Mouse (Mus musculus) megakaryocyte, adult 5-6 weeks (primary cell): Measurements from ENCODE around the gene Rhobtb3. TPM values are rescaled to one million over a fixed set of nuclear protein-coding genes. Genes with fewer than 3 reads are reported as not detected.
"Not testable (repeated sequence)": the region's sequence is repeated elsewhere in the genome, so short reads cannot be mapped to it uniquely, and the experiment has no call there.

ENCODE experiments used
- ATAC-seq: 2 replicates; pipeline ENCODE4 v1.8.0; 2016; ENCODE audit warnings: mild to moderate bottlenecking, inconsistent platforms; ENCODE audit not compliant: poor library complexity, severe bottlenecking
- total RNA-seq, 2 experiments: library from RNA; stranded (forward) in 1 of 2; stranded (reverse) in 1 of 2; fragments of 153-499, 151-499 nt in 1 of 2; fragments of 221-1000, 200-1000 nt in 1 of 2; gene quantifications; 2 replicates each; pipeline versions ENCODE4 v1.2.3 to v1.2.4; 2015 to 2017

Gene Rhobtb3
- total RNA-seq, 2 experiments from 2014 or later = 0.55 to 0.96 TPM

DNA sequence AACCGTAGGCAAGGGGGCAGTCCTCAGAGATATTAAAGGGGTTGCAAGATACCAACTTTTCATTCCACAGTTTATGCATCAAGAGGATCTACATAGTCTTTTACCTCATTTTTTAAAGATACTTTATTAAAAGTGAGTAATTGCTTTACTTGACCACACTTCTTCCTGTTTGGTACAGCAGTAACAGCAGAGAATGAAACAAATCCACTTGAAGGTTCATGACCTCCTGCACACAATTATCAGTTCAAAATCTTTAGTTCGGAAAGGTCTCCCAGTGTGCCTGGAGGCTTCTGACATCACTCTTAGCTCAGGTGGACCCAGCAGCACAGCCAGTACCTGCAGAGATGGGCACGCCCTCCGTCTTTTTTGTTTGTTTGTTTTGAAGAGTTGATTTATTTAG is 91.7 kb downstream of the Rhobtb3 start:
- no peak for ATAC-seq

DNA sequence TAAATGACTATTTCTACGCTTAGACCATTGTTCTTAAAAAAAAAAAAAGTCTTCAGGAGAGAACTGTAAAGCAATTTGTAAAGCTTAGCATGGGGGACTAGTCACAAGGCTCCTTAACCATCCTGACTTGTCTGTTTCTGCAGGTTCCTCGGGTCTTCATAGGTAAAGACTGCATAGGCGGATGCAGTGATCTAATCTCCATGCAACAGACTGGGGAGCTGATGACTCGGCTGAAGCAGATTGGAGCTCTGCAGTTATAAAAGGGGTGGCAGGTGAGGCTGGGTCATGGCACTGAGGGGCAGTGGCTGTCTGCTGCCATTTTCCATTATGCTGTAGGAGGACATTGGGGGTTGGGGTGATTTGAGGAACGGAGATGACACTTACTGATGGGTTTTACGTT is 96.7 kb downstream of the Rhobtb3 start:
- ATAC-seq = no peak

DNA sequence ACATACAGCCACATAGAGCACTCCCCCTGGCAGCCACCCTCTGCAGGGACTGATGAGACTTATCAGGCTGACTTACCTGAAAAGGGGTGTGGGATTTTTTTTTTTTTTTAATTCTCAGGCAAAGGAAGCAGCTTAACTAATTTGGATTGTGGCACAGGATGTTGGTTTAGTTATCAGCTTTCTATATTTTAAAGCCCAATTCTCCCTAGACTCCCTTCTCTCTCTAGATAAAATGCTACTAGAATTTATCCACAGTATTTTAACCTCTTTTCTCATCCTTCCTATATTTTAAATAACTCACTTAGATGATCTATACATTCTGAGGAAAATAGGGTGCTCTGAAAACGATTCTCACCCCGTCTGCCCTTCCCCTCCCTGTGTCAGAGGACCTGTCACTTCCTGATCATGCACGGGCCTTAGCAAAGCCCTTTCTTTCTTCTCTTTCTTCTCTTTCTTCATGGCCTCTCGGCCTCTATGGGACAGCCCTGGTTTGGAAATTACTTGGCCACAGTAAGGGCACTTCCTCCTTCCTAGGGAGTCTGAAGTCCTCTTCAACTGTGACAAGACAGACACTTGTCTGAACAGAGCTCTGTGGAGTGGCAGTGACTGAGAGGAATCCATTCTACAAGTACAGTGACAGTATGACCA is 98.1 kb downstream of the Rhobtb3 start:
- peak; percentile 72 for ATAC-seq

DNA sequence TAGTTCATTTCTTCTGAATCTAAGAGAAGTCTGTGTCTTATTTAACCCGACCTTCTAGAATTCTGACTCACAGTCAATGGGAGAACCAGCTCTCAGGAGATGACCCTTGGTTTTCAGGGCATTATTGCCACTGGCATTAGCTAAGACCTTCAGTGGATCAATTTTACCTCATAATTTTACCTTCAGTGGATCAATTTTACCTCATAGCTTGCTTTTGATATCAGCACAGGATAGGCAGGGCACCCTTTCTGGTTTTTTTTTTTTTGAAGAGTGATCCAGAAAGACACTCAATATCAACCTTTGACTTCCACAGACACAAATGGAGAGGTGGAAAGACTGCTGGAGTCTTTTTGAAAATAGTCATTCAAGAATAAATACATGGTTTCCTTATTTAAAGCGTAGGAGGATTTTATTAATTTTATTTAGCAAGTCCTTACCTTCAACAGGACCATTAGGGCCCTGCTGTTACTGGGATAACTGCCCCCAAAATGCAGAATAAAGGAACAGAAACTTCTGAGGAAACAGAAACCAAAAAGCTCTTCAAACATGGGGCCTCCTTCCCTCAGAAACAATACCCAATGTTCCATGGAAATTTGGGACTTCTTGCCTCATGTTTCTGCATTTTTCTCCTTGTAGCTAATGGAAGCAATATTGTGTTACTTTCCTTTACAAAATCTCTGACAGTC is 98.7 kb downstream of the Rhobtb3 start:
- no peak for ATAC-seq

DNA sequence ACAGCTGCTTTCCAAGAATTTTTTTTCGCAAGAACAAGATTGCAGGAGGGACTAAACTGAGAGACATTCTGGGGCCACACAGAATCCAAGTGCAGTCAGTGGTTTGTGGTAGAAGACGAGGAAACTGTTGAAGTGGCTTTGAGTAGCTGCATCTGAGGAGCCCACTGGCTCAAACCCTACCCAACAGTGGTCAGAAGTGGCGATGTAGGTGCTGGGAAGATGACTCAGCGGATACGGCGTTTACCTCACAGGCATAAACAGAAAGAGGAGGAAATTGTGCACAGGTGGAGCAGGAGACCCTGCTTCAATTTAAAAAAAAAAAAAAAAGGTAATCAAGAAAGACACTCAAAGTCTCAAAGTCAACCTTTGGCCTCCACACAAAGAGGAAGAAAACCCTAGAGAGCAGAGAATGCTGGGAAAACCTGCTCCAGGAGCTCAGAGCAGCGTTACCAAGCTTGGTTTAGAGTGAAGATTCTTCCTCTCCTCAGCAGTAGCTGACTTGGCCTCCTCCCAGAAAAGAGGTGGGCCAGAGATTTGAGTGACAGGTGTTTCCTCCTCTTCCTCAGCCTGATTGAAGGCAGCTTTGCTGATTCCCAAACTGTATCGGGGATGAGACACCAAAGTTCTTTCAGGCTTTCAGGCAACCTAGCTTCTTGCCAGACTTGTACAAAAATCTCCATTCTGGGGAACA is 99.6 kb downstream of the Rhobtb3 start:
- ATAC-seq = peak; percentile 20

DNA sequence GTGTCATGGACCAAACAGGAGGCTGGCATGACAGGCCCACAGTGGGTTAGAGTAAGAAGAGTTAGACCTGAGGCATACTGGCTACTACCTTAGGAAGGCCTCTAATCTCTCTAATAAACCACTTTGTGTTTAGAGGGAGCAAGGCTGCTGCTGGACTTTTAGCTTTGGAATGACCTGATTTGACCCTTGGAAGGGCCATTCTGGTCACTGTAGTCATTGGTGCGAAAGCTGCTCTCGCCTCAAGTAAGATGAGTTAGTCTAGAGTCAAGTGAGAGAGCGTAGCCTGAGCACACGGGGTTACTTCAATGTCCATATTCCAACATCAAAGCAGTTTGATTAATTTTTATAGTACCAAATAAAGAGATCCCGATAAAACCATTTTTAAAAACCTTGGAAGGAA is 100.4 kb downstream of the Rhobtb3 start:
- ATAC-seq = no peak

DNA sequence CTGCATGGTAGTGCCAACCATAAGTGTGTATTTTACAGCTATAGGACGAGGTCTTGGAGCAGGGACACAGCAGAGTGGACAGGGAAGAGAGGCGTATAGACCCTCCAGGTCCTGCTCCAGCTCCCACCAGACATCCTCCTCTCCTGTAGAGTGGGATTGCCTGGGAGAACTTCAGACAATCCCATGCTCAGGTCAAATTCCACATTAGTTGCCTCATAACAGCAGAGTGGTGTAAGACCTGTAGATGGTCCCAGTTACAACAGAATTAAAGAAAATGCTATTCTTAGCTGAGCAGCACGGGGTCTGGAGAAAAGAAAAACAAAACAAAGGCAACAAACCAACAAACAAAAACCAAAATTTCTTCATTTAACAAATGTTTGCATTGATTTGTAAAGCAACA is 101.8 kb downstream of the Rhobtb3 start:
- ATAC-seq = no peak

DNA sequence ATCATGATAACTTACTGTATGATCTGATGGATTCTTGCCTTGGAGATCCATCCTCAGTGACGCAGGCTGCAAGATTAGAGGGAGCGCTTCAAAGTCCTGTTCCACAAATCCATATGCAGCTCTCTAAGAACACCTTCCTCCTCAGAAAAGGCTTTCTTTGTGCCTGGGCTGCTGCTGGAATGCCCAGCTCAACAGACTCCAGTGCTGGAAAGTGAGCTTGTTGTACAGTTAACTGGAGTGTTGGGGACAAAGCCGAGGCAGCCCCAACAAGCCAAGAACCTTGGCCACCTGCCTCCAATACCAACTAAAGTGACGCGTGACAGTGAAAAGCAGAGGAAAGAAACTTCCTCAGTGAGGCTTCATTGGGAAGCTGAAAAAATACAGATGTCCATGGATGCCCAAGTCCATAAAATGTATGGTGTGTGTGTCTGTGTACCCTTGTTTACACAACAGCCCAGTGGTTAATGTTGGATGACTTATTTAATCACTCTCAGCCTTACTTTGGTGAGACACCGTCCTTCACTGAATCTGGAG is 102.9 kb downstream of the Rhobtb3 start:
- ATAC-seq = no peak

DNA sequence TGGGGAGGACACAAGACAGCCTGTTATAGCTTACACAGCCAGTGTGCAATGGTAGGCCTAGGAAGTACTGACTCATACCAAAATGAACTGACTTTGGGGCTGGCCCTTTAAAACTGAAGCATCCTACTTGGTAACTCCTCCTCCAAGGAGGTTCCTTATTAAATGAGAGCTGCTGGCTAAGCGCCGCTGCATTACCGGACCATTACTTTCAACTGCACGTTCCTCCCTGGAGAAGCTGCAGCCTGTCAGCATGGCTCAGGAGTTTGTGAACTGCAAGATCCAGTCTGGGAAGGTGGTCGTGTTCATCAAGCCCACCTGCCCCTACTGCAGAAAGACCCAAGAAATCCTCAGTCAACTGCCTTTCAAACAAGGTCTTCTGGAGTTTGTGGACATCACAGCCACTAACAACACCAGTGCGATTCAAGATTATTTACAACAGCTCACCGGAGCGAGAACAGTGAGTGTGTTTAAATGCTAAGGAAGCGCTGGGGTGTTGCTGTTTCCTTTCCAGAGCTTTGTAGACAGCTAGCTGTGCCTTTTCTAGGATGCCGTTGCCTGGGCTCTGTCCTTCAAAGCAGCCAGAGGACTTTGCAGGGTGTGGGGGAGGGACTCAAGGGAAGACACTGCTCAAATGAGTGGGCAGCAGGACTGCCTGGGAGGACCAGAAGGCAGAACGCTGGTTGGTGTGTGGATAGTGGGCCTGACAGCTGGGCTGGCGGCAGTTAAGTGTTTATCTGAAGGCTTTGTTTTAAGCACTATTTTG is 103.8 kb downstream of the Rhobtb3 start, which contains the start of gene Glrx:
TSS of gene Glrx (plus strand) at position 150 of the 763 bp plus-strand sequence.
- peak; percentile 84 for ATAC-seq

DNA sequence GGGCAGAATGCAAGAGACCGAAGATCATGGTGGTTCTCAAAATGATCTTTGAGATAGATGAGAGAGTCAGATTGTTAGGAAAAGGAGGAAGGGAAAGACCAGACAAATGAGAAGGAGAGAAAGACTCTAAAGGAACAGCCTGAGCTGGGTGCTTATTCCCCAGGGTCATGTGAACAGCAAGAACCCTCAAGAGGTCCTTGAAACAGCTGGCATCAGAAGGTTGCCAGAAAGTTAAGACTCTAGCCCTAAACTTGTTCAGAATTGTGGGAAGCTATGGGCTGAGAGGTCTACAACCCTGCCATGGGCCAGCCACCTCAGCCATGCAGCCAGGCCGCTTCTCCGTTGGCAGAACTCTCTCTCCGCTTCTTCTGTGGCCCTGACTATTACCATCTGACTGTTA is 105.2 kb downstream of the Rhobtb3 start:
- no peak for ATAC-seq

DNA sequence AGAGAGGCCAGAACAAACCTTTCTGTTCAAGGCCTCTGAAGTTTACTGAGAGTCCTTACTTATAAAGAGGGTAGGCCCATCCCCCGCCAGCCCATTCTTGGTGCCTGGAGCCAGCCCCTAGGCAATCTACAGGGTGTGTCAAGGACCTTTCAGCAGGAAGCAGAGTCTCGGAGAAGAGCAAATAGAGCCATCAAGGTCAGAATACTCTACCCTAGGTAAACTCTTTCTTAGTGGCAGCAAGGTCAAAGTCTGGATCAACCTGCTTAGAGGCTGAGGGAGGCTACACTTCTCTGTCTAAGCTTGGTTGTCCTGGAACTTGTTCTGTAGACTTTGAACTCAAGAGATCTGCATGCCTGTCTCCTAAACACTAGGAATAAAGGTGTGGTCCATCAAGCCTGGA is 108.3 kb downstream of the Rhobtb3 start:
- ATAC-seq = no peak

DNA sequence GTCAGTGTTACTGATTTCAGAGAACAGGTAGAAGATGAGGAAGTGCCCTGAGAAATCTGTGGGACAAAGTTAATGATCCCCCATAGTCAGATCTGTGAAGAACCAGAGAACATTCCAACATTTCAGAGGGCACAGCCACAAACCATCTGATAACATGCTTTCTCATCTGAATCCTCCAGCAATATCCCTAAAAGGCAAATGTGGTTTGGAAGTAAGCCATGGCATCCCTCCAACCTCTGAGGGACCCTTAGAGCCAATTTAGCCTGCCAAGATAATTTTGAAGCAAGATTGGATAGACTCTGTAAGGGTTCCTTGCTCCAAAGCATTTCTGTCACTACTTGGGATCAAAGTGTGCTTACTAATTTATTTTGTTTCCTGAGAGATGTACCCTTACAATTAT is 110.2 kb downstream of the Rhobtb3 start:
- no peak for ATAC-seq

DNA sequence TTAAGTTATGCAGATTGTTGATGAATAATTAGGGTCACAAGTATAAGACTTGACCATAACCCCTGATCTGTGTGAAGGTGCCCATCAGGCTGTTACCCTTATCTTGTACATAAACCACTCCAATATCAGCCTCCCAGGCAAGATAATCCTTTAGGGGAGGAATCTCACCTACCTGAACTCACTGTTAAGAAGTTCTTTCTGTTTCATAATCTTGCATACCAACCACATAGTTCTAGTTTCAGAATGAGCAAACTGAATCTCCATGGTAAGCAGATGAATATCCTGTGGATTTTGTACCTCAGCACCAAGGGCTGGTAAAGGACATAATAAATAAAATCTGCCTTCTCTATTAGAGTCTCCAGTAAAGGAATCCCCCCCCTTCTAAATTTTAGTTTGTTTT is 111.0 kb downstream of the Rhobtb3 start:
- ATAC-seq = peak; percentile 25; the same call in 1 of the 2 replicates

DNA sequence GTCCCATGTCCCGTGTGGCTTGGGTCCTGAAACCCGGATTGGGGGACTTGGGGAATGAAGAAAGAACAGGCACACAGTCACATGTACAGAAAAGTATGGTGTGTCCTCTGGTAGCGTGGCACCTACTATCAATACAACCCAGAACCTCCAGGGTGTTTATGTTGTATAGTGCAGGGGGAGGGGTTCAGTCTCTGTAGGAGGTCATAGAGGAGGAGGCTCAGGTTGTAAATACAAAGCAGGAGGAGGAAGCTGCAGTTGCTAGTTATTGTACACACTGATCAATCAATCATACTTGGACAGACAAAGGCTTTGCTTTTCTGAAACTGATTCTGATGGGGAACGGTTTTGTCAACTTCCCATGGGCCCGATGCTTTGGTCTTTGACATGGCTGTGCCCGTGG is 112.0 kb downstream of the Rhobtb3 start:
- peak; percentile 34 for ATAC-seq

DNA sequence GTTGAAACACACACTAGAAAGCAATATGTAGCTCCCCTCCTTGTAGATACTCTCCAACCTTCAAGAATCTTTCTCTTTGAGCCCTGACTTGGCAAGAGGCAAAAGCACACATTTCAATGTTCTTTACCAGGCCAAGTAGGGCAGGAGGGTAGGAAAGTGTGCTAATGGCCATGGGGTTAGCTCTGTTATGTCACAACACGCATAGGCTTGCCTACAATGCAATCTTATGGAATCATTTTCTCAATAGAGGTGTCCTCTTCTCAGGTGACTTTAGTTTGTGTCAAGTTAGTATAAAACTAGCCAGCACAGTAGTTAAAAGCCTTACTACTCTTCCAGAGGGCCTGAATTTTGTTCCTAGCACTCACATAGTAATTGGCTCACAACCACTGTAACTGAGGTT is 113.0 kb downstream of the Rhobtb3 start:
- ATAC-seq = peak; percentile 34; the same call in 1 of the 2 replicates

DNA sequence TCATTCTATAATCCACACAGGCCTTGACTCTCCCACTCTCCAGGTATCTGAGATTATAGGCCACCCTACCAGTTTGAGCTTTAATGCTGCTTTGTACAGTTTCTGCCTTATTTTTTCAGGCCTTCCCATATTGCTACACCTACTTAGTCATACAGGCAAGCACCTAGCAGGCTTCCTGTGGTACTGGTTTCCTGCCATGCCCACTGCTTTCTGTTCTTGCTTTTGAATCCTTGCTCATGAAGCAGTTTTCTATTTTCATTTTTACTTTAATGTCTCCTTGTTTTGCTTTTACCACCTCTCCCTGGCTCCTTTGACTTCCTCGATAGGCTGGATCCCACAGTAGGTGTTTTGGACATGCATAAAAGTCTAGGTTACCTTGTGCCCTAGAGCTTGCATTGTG is 118.3 kb downstream of the Rhobtb3 start:
- ATAC-seq = peak; percentile 70

DNA sequence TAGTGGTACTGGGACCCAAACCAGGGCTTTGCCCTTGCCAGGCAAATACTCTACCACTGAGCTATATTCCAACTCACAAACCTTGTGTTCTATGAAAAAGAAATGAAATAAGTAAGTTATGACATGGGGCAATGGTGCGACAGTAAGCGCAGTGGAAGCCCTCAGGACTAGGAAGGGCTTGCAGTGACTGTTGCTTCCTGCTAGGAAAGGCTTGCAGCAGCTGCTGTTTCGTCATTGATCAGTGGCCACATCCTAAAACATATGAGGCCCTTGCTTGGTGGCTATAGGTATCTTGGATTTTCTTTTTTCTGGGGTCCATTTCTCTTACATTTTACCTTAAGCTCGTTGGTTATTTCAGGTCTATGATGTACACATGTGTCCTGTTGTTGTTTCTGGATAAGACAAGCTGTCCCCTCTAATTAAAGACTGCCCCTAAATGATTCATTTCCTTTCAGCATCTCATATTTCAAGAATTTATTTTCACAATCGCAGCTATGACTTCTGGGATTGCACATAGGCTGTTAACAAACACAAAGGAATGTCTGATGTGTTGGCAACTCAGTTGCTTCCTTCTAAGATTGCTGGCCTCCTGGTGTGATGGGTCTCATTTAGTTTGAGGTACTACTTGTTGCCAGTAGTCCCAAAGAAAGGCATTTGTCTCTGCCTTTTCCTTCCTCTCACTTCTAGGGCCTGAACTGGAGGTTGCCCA is 119.0 kb downstream of the Rhobtb3 start:
- peak; percentile 75 for ATAC-seq

DNA sequence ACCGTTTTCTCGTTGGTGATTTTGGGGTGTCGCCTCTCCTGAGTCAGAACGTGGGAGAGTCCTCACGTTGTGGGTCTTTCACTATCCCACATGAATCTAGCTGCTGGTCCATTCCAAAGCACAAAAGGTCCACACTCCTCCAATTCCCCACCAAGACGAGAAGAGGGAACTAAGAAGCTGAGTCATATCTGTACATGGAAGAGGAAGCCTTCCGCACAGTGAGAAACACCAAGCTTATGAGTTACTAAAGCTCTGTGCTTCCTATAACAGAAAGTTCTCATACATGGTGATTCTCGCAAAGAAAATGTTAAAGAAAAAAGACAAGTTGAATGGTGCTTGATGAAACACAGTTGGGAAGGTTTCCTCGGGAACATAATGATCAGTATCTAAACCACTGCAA is 120.5 kb downstream of the Rhobtb3 start:
- peak; percentile 54 for ATAC-seq

DNA sequence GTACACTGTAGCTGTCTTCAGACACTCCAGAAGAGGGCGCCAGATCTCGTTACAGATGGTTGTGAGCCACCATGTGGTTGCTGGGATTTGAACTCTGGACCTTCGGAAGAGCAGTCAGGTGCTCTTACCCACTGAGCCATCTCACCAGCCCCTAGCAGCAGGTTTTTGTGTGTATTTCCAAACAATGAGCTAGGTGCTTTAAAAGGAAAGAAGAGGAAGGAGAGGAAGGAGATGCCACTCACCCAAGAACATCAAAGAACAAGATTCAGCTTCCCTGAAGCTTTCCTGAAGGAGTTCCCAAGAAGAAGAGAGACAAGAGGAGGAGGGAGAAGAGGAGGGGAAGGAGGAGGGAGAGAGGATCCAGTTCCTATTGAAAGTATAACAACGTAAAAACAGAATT is 121.4 kb downstream of the Rhobtb3 start:
- ATAC-seq = not testable (repeated sequence)

DNA sequence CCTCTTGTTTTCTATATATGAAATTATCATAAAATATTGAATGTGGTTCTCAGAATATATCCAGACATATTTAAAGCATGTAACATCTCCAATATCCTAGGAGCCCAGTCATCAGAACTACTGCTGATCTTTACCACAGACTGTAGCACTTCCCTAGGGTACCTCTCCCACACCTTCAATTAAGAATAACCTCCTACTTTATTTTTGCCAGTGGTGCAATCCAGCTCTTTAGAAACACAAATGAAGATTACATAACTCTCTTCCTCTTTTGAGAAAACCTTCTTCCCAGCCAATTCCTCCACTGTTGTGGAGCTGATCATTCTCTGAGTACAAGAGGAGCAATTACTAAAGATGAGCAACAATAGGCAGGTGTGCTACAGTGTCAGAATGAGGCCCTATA is 123.8 kb downstream of the Rhobtb3 start:
- peak; percentile 58 for ATAC-seq
